Mouse (Mus musculus): ENCODE measurements at regions not wholly inside any gene's neighbourhood (a gene's known extent, or its start where the extent isn't known, plus 50 kb on each side); places are given as distances from the start of the nearest gene placed in this dataset.

GRCm38 (mm10) chr17:79498321-79498720, 113.3 kb upstream of the Rmdn2 start:
- in situ Hi-C loops (cut with MboI, MseI): no loop called here

DNA sequence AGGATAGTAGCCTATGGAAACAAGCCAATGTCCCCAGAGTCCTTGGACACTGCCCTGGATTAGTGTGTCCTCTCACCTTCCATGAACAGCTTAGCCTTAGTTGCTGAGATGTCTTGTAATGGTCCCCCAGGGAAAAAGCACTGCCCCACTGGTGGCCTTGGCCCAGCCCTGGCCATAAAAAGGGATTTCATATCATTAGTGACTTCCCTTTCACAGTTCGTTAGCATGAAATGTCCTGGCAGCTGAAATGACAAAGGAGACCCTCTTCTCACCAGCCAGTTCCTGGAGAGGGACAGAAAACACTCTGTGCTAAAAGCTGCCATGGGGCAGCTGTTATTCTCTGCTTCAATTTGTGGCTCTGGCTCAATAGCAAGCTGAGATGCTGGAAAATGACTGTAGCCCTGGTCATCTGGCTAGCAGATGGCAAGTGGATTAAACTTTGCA, 110.6 kb upstream of the Rmdn2 start:
- in situ Hi-C loops (cut with MboI, MseI): no loop called here

DNA sequence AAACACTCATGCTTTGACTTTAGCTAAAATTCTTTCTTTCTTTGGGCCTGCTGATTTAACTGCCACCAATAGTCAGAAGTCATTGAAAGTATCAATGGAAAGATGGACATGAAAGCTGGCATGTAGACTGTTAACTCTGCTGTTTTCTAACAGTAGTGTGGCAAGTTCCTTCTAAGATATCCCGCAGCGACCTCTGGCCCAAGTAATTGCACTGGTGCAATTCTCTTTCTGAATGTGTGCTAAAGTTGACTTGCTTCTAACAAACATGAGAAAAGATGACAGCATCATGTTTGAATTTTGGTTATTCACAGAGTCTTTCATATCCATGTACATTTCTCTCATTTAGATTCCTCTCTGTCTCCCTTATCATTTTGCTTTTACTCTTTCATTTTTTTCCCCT, 109.7 kb upstream of the Rmdn2 start:
- in situ Hi-C loops (cut with MboI, MseI): no loop called here

DNA sequence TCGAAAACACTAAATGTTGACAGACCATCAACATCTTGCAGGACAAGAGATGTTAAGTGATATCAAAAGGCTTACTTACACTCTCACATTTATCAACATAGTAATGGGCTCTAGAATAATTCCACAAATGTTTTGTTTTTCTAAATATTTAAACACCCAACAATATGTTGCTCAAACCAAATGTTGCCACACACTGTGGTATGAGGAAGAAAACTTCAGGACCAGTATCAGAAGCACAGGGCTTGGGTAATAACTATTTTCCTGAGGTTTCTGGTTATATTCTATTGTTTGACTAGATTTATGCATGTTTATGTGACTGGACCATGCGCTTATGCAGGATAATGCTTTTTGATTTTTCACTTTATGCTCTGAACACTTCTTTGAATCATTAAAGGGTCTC, 108.6 kb upstream of the Rmdn2 start:
- in situ Hi-C loops (cut with MboI, MseI): no loop called here

DNA sequence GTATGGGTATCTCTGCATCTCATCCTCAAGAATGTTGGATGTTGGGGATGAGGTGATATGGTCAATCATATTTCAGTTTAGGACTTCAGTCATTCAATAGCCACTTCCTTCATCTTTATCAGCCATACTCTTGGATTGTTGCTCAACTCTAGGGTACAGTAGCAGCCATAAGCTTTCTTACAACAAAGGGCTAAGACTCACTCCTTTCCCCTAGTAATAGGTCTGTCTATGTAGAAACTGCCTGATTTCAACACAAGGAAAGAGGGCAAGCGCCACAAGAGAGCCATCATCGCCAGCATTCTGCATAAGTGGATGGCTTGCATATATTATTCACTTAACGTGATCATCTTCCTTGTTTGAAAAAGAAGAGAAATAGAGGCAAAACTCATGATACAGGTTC, 107.5 kb upstream of the Rmdn2 start:
- in situ Hi-C loops (cut with MboI, MseI): no loop called here

GRCm38 (mm10) chr17:79505565-79505964, 106.1 kb upstream of the Rmdn2 start:
- in situ Hi-C loops (cut with MboI, MseI): no loop called here

DNA sequence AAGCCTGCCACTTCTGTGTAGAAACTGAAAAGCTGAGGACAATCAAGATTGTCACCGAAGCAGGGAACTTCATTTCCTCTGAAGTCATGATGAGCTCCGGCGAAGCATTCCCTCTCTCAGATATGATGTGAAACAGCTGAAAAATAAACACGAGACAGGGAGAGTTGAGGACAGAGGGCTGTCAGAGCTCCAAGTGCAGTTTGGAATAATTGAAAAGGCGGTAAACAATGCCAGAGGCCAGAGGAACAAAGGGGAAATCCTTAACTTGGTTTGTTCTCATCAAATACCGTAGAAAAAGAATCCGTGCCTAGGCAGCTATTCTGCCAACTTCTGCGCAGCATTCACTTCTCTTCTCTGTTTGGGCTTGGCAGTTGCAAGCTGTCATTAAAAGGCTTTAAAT, 102.4 kb upstream of the Rmdn2 start:
- in situ Hi-C loops (cut with MboI, MseI): no loop called here

DNA sequence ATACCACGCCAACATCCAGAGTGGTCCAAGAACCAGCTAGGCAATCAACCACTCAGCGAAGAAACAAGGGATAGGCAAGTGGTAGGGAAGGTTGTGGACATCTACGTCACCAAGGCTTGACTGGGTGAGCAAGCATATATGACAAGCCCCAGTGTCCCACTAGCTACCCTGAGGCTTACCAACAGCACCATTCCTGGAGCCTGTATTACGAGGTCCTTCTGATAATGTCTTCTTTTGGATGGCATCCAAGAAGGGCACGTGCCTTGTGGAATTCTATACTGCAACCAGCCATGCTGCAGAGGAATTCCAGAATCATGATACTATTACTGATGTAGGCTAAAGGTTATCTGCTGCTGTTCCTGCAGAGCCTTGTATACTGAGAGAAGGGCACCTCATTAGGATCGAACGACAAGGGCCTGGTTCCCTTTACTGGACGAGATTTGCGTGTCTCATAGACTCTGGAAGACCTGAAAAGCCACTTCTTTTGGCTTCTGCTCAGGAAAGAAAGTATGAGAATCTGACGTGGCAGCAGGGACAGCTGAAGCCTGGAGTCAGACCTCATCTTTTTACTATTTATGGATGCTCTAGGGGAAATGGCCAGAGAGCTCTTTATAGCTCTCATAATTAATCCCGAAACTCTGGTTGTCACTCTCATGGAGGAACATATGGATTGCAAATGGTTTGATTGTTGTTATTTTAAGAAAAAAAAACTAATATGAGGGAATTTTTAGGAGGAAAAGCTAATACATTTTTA, 101.5 kb upstream of the Rmdn2 start:
- in situ Hi-C loops (cut with MboI, MseI): no loop called here

DNA sequence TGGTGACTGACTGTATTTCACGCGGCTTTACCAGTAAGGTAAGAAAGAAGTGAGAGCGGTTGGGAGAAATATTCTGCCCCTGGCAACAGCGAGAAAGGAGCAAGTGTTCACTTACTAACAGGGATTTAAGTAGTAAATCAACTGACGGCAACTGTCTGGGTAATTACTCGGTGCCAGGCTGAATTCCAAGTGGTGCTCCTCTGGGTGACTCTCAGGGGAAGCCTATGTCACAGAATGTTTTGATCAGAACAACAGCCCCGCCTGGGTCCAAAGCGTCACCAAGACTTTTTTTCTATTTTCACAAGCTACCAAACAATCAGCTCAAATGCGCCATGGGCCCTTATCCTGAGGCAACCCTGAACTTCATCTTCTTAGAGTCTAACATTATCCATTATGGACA, 100.4 kb upstream of the Rmdn2 start:
- in situ Hi-C loops (cut with MboI, MseI): no loop called here

GRCm38 (mm10) chr17:79514076-79514475, 97.6 kb upstream of the Rmdn2 start:
- in situ Hi-C loops (cut with MboI, MseI): no loop called here

- in situ Hi-C loops (cut with MboI, MseI): no loop called here
These were observed 93.5 kb upstream of the Rmdn2 start for GRCm38 (mm10) chr17:79518185-79518584.

DNA sequence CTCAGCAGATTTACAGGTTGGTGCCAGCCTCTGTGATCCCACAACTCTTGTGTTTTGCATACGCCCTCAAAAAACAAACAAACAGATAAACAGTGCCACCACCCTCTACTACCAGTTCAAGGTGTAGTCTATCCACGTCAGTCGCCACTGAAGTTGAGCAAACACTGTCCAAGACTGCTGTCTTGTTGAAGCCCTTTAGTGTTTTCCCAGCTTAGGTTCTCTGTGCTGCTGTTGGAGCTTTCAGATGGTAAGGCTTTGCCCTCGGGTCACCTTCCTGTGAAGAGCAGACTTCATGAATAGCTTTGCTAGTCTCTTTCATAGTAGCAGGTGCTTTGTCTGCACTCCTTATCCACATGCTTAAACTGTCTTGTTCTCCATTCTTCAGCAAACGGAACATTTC, 93.0 kb upstream of the Rmdn2 start:
- in situ Hi-C loops (cut with MboI, MseI): no loop called here

- in situ Hi-C loops (cut with MboI, MseI): no loop called here
These were observed 92.3 kb upstream of the Rmdn2 start for GRCm38 (mm10) chr17:79519356-79519755.

GRCm38 (mm10) chr17:79520283-79520682, 91.4 kb upstream of the Rmdn2 start:
- in situ Hi-C loops (cut with MboI, MseI): no loop called here

DNA sequence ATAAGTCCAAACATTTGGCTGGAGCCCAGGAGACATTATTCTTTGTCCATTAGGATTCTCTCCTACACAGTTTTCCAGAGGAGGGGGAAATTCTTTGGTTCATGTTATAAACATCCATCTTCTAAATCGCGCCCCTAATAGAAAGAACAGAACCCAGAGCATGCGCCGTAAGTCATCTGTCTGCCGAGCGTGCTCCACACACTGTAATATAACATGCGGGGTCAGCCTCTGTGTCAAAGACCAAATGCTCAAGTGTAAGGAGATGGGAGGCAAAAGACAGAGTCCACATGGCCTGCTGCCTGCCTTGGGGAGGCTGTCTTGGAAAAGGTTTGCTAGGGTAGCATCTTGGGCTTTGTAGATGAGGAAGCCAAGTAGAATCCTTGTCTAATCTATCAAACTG, 90.0 kb upstream of the Rmdn2 start:
- in situ Hi-C loops (cut with MboI, MseI): no loop called here

DNA sequence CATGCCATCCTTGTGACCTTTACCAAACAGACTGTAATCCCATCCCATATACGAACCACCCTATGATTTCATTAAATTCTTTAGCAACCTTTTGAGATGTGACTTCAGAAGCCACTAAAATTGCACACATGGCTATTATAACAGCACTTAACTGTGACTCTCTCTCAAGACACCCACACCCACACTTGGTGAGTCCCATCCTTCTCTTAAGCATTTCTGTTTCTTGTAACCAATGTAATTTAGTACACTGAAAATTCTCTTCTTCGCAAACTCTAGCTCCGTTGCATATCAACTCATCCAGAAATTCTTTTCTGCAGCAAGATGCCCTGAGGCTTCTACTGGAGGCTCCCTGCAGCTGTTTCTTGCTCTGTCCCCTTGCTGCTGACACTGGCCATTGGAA, 88.4 kb upstream of the Rmdn2 start:
- in situ Hi-C loops (cut with MboI, MseI): no loop called here

DNA sequence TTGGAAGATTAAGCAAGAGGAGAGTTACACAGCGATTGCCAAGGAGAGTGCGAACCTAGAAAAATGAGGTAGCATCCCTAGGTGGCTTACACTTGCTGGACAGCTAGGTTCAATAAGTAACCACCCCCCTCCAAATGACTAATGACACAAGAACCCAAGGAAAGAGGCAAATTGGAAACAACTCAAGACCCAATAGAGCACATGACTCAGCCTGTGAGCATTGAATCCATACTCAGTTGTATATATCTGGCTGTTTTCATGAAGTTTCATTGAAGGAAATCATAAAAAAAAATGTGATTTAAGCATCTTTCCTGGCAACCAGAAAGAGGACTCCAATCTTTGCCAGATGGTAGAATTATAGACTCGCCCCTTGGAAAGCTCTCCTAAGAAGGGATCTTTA, 84.3 kb upstream of the Rmdn2 start:
- in situ Hi-C loops (cut with MboI, MseI): no loop called here

- in situ Hi-C loops (cut with MboI, MseI): loop anchor here (10.0 kb wide), 1 partner anchor 1442 kb away; no protein-coding TSS in a partner anchor
These were observed 75.1 kb upstream of the Rmdn2 start for GRCm38 (mm10) chr17:79536549-79536948.

GRCm38 (mm10) chr17:79538789-79539188, 72.9 kb upstream of the Rmdn2 start:
- in situ Hi-C loops (cut with MboI, MseI): loop anchor here (10.0 kb wide), 1 partner anchor 1444 kb away; no protein-coding TSS in a partner anchor

- in situ Hi-C loops (cut with MboI, MseI): no loop called here
These were observed 71.6 kb upstream of the Rmdn2 start for GRCm38 (mm10) chr17:79540038-79540437.

DNA sequence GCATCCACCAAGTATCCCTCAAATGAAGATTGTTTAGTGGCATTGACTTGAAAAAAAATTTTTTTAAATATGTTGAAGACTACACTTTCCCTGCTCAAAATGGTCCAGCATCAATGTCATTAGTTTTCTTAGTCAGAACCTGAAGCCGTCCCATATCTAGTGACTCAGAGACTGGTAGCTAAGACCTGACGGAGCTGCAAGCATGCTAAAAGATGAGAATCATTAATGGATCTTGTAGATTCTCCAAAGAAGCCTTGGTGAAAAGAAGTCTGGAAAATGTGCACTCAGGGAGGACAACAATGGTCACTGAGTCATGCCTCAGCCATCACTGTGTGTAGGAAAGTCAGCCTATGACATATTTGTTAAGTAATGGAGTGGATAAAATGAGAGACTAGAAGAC, 71.2 kb upstream of the Rmdn2 start:
- in situ Hi-C loops (cut with MboI, MseI): no loop called here

- in situ Hi-C loops (cut with MboI, MseI): no loop called here
These were observed 67.6 kb upstream of the Rmdn2 start for GRCm38 (mm10) chr17:79543907-79544522.

- in situ Hi-C loops (cut with MboI, MseI): no loop called here
These were observed 65.8 kb upstream of the Rmdn2 start for GRCm38 (mm10) chr17:79545878-79546277.
